Mouse (Mus musculus): ENCODE data around the gene Nxph2.
"Not testable (repeated sequence)": the region's sequence is repeated elsewhere in the genome, so short reads cannot be mapped to it uniquely, and the experiment has no call there.

The Nxph2 gene

GRCm38 (mm10) chr2:23320746-23321585 is at the start of gene Nxph2:
Gene Nxph2, plus strand, starts transcription at chr2:23321246.
- no peak for DNase-seq

GRCm38 (mm10) chr2:23290991-23291390 is 30.1 kb upstream of the Nxph2 start:
- DNase-seq, result not testable (repeated sequence)

- DNase-seq, result no peak
Measured at GRCm38 (mm10) chr2:23314869-23315268, 6.2 kb upstream of the Nxph2 start.

All from cerebellum, adult 11-12 months (tissue).